Mouse (Mus musculus) CH12F3 (cell line): ENCODE measurements at regions not wholly inside any gene's neighbourhood (a gene's known extent, or its start where the extent isn't known, plus 50 kb on each side); places are given as distances from the start of the nearest gene placed in this dataset.

ENCODE experiments used
- in situ Hi-C: fragments of 300-500 bp; cut with MboI; formaldehyde crosslinking; loops from 2 replicates; pipeline ENCODE4 v1.14.3; 2020; ENCODE audit warnings: low sequenced_read_pairs

- in situ Hi-C loops: no loop called here
These were observed 129.2 kb upstream of the Pkdcc start for GRCm38 (mm10) chr17:83085792-83086475.

GRCm38 (mm10) chr17:83086703-83087102 is 128.4 kb upstream of the Pkdcc start:
- in situ Hi-C loops: no loop called here

GRCm38 (mm10) chr17:83088471-83088870 is 126.6 kb upstream of the Pkdcc start:
- in situ Hi-C loops: no loop called here

- in situ Hi-C loops: no loop called here
These were observed 125.0 kb upstream of the Pkdcc start for GRCm38 (mm10) chr17:83089856-83090692.

- in situ Hi-C loops: no loop called here
These were observed 121.2 kb upstream of the Pkdcc start for GRCm38 (mm10) chr17:83093862-83094261.

- in situ Hi-C loops: no loop called here
These were observed 118.6 kb upstream of the Pkdcc start for GRCm38 (mm10) chr17:83096451-83096850.

- in situ Hi-C loops: no loop called here
These were observed 117.1 kb upstream of the Pkdcc start for GRCm38 (mm10) chr17:83097998-83098397.

GRCm38 (mm10) chr17:83098679-83099413 is 116.2 kb upstream of the Pkdcc start:
- in situ Hi-C loops: no loop called here

GRCm38 (mm10) chr17:83101035-83101434 is 114.1 kb upstream of the Pkdcc start:
- in situ Hi-C loops: no loop called here

- in situ Hi-C loops: no loop called here
These were observed 113.3 kb upstream of the Pkdcc start for GRCm38 (mm10) chr17:83101756-83102155.

- in situ Hi-C loops: no loop called here
These were observed 112.2 kb upstream of the Pkdcc start for GRCm38 (mm10) chr17:83102675-83103412.

GRCm38 (mm10) chr17:83108151-83108550 is 106.9 kb upstream of the Pkdcc start:
- in situ Hi-C loops: no loop called here

- in situ Hi-C loops: no loop called here
These were observed 105.2 kb upstream of the Pkdcc start for GRCm38 (mm10) chr17:83109792-83110440.

GRCm38 (mm10) chr17:83110556-83110955 is 104.5 kb upstream of the Pkdcc start:
- in situ Hi-C loops: no loop called here

GRCm38 (mm10) chr17:83115146-83115545 is 99.9 kb upstream of the Pkdcc start:
- in situ Hi-C loops: no loop called here

- in situ Hi-C loops: no loop called here
These were observed 99.1 kb upstream of the Pkdcc start for GRCm38 (mm10) chr17:83115832-83116480.

GRCm38 (mm10) chr17:83120665-83121232 is 94.3 kb upstream of the Pkdcc start:
- in situ Hi-C loops: no loop called here

- in situ Hi-C loops: no loop called here
These were observed 92.4 kb upstream of the Pkdcc start for GRCm38 (mm10) chr17:83122525-83123280.

GRCm38 (mm10) chr17:83125057-83125456 is 90.0 kb upstream of the Pkdcc start:
- in situ Hi-C loops: no loop called here
